Mouse (Mus musculus) ovary, postnatal 10 days (tissue): Measurements from ENCODE around the gene Vps4b.

Experiments used
- DNase-seq: peaks from one replicate; pipeline ENCODE4 v3.0.0; 2022; ENCODE audit warnings: low spot score

Vps4b gene

DNA sequence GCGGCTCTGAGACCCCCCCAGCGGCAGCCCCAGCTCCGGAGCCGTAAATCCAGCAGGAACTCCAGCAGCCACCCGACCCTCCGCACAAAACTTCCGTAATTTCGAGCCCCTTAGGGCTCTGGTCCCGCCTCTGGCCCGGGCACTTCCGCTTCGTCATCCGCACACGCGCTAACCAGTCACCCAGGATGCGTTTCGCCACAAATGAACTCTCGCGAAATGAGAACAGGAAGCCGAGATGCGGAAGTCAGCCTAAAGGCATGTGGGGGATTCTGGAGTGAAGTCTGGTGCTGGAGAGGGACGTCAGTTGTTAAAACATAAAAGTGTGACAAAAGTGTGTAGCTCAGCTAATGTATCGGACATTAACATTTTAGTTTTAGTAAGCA, at the start of gene Vps4b:
TSS of gene Vps4b (minus strand) at position 187 of the 383 bp plus-strand sequence.
- peak; percentile 68 for DNase-seq

DNA sequence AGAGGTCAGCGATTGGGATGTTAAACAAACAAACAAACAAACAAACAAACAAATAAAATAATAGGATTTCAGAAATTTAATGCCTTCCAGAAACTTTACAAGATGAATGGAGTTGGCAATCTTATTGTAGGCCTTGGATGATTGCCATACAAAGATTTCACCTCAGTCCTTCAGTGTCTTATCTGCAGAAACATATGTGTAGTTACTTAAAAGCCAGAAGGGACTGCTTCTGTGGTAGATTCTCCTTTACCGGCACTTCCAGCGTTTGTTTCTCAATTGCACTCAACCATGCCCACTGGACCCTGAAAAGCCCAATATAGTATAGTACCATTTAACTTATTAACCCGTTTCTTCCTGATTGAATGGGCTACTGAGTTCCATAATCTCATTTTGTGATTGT, 32.3 kb upstream of the Vps4b start:
- no peak for DNase-seq

DNA sequence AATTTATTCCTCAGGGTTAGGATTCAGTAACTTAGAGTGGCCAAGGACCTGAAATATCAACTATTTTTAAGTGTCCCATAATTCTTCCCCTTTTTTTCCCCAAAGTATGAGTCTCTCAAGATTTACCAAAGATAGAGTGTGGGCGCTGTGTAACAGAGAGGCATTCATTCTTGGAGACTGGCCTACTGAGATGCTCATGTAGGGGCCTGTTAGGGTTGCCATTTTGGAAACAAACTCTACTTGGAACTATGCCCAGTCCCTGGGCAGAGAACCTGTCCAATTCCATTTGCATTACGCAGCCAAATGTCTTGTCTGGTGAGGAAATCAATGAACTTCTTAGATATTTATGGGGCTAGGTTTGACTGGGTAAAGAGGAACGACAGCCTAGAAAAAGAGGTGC, 25.8 kb upstream of the Vps4b start:
- no peak for DNase-seq

DNA sequence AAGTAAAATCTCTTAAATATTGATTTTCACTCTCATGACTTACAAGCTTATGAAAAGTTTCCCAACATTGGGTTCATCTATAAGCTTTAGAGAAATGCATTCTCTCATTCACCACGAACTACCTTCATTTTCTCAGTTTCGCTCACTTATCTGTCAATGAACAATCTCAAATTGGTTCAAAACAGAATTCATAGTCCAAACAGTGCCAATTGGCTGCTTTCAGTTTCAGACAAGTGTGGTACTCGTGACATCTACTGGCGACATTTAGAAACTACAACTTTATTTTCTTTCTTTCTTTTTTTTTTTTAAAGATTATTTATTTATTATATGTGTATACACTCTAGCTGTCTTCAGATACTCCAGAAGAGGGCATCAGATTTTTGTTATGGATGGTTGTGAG, 21.8 kb upstream of the Vps4b start:
- DNase-seq, result no peak

DNA sequence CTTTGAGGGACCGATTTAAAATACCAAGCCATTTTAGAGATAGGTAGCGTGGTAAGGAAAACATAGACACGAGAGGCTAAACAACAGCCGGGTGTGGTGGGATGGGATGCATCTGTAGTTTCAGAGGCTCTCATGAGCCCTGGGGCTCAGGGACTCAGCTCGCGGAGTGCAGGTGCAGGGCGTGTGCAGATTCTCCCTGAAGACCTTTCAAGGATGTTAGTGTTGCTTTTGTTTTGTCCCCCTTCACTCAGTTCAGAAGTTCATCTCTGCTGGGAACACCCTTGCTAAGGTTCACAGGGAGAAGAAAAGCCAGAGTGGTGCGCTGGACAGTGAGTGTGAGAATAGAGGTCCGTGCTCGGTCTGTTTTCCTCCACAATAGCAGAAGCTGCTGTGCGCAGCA, 20.2 kb upstream of the Vps4b start:
- no peak for DNase-seq

DNA sequence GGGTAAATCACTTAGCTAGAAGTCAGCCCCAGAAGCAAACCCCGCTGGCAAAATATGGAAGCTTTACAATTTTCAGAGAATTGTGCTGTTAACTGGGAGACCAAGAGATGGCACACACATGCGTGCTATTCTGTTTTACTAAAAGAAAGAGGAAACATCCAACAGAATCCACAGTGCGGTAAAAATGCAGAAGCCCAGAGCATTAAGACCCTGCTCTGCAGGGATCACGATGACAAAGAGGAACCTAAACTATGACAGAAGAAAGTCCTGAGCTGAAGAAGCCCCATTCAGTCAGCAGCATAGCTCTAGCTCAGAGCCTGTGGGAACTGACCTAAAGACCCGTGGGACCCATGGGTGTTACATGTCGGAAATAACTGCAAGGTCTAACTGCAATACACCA, 18.7 kb upstream of the Vps4b start:
- DNase-seq, result no peak

DNA sequence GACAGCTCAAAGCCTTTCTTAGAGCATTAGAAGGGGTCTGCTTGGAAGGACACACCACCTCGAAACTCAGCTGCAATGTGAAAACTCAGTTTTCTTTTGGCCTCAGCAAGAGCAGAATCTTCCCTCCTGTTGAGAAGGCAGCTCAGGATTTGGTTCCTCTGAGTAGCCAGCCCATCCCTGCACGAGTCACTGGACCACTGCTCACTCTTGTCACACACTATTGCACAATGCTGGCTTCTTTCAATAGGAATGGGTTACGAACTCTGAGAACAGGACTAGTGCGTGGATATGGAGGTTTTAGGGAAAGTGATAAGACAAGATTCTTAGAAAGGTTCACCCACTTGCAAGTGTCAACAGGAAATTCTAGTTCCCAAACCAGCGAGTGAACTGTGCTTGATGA, 18.3 kb upstream of the Vps4b start:
- no peak for DNase-seq

DNA sequence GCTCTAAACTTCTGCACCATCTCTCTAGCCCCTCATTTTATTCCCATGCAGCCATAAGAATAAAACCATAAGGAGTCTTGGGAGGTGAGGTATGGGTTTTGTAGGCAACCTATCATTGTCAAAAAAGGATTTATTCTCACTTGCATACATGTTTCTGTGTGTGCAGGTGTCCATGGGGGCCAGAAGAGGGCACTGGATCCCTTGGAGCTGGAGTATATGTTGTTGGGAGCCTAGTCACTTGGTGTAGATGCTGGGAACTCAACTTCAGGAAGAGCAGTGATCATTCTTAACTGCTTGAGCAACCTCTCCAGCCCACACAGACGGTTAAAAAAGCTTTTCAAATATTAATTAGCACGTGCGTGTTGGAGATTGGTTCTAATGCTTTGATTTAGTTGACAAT, 3.4 kb upstream of the Vps4b start:
- no peak for DNase-seq

DNA sequence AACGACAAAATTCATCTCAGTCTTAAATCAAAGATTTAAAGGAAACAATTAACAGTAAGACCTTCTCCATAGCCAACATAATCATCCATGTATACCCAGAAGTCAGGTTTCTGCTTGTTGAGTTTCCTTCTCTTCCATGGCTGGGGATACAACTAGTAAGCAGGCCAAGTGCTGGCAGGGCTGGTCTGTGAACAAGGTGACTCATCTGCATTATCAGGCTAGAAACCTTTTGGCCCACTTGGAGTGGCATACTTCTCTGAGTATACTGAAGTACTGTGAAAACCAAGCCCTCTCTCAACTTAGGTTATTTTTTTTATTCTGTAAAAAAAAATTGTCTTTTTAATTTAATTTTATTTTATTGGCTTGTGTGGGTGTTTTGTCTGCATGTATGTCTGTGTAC, 2.9 kb upstream of the Vps4b start:
- DNase-seq, result no peak

DNA sequence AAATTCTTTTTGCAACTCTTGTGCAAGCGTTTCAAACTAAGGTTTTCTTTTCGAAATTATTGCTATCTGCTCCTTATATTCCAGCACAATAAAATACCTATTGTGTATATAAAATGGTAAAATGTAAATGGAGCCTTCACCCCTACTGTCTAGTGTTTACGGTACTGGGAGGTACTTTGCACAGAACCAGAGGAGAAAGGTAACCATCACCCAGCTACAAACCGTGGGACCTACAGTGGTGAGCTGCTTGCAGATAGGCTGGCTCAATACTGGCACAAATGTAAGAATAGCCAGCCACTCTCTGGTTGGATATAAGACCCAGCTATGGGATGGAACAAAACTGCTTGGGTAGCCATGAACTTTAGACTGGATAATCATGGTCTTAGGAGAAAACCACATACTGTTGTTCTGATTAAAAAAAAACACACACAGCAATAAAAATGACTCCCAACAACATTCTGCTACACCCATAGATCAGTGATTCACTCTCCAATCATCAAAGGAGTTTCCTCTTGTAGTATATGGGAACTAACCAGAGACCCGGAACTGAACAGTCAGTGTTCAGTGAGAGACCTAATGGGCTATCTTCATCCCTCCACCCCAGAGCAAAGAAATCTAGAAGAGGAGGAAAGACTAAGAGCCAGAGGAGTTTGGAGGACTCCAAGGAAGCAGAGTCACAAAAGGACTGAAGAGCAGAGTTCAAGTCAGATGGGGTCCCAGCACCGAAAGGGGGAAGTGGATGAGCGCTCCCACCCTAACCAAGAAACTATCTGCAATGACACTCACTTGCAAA, 655 bp upstream of the Vps4b start:
- DNase-seq, result no peak

DNA sequence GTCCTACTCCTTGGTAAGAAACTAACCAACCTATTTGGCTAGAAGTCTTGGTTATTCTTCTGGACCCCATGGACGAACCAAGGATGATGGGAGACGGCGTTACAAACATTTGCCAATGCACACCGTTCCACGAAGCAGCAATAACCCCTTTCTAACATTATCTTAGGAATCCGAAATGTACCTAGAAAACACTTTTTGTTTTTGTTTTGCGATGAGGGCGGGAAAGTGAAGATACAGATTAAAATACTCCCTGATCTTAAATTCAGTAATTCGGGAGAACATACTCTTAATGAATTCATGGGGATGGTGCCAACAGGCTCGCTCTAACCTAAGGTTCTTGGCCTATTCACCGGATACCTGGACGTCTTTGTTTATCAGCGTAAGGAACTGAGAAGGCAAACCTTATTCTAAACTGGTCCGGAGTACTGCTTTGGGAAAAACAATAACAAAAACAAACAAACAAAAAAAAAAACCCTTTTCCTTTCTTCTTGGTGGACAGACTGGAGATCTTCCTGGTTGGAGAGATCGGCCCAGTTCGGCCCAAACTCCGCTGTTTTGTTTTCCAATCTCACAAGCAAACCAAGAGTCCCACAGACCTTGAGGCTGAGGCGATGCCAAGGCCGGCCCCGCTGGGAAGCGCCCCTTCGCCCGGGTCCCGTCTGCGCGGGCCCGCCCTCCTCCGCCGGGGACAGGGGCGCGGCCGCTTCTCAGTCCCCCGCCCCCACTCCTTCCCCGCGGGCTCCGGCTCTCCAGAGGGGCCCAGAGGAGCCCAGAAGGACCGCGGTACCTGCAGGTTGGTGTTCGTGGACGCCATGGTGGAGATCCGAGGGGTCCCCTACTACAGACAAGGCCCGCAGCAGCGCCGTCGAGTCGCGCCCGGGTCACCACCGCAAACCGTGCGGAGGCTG, 640 bp downstream of the Vps4b start:
- DNase-seq, result no peak

DNA sequence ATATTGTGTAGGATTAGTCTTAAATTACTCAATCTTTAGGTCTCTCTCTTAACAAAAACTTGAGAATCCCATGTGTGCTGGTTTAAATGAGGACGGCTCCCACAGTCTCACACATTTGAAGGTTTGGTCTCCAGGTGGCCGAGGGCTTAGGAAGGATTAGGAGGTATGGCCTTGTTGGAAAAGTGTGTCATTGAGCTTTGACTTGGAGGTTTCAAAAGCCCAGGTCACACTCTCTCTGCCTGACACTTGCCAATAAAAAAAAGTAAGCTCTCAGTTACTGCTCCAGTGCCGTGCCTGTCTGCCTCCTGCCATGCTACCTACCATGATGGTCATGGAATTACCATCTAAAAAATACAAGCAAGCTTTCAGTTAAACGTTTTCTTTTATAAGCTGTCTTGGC, 21.6 kb downstream of the Vps4b start:
- no peak for DNase-seq

DNA sequence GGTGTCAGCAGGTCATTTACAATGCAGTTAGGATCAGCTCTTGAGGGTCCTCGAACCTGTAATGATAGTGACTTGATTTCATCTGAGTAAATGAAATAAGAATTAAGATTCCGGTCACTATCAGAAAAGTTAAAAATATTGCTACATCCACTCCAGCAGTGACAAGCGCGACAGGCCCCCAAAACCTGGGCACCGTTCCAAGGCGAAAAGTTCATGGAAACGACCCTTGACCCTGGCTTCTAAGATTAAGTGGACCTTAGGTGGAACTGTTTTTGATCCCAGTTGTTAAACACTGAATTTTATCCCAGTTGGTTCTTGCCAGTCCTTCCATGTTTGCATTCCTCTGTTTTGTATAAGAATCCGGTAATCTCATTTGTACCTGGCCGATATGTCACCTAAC, 22.4 kb downstream of the Vps4b start:
- no peak for DNase-seq

DNA sequence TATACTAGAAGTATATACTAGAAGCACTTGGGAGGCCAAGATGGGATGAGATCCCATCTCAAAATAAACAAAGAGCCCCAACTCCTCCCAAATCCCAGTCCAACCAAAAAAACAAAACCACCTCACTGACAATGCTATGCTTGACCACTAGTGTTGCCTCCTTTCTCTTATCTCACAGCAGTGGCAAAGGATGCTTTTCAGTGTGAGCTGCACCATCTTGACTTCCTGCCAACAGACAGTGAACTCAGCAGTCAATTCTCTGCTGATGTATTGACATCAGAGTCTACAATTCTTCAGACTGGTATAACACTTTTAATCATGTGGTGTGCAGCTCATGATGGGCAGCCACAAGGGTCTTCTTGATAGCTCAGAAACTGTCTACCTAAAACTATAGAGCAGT, 27.8 kb downstream of the Vps4b start:
- no peak for DNase-seq

DNA sequence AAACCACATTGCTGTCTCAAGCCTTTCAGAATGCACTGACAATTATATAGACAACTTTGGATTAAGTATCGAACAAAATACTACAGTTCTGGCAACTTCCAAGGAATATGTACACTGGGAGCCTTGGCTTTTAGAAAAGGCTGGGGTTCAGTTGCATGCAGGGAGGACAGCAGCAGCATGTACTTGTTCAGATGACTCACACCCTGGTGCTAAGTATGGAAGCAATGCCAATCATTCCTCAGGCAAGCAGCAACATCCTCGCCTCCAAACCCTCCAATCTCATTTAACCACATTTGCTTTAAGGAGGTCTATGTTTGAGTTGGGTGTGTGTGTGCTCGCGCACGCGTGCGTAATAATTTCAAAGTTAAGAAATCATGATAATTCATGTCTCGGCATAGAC, 30.8 kb downstream of the Vps4b start:
- DNase-seq, result no peak

DNA sequence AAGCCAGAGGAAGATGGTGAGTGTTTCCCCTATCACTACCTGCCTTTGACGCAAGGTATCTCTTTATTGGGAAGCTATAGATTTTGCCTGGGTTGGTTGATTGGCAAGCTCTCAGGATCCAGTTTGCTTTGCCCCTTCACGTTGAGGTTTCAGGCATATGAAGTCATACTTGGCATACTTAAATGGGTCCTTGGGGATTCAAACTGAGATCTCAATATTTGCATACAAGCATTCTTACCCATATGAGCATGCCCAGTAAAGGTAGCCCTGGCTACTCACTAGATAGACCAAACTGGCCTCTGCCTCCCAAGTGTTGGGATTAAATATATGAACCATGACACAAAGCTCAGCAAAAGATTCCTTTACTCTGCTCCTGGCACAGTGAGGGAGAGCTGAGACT, 31.7 kb downstream of the Vps4b start:
- no peak for DNase-seq

DNA sequence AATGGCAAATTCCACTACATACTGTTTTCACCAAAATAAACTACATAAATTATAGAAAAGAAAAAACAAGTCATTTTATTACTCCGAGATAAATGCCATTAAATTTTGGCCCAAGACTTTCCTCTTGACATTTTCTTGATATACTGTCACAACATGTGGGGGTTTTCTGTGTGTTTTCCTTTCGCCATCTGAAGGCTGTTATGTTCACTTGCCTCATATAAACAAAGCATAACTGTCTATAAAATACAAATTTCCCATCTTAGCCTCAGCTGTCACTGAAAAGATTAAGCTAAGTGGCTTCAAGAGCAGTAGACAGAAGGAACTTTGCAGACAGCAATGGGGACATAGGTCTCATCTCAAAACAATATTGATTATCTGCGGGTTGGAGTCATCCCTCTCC, 32.2 kb downstream of the Vps4b start:
- DNase-seq, result no peak

DNA sequence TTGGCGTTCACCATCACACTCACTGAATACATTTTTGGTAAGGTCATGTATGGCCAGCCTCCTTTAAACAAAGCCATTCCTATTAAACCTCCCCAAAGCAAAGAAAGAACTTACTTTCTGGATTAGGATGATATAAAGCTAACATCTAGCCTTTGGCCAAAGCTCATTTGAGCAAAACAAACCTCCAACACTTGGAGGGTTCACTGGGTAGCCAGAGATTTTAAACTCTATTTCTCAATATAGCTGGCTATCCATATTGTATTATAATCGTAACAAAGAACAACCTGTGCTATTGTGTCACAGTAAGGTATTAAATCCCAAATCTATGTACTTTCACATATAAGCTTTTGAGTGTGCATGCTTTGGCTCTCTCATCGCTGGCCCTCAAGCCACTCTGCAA, 35.8 kb downstream of the Vps4b start:
- no peak for DNase-seq

DNA sequence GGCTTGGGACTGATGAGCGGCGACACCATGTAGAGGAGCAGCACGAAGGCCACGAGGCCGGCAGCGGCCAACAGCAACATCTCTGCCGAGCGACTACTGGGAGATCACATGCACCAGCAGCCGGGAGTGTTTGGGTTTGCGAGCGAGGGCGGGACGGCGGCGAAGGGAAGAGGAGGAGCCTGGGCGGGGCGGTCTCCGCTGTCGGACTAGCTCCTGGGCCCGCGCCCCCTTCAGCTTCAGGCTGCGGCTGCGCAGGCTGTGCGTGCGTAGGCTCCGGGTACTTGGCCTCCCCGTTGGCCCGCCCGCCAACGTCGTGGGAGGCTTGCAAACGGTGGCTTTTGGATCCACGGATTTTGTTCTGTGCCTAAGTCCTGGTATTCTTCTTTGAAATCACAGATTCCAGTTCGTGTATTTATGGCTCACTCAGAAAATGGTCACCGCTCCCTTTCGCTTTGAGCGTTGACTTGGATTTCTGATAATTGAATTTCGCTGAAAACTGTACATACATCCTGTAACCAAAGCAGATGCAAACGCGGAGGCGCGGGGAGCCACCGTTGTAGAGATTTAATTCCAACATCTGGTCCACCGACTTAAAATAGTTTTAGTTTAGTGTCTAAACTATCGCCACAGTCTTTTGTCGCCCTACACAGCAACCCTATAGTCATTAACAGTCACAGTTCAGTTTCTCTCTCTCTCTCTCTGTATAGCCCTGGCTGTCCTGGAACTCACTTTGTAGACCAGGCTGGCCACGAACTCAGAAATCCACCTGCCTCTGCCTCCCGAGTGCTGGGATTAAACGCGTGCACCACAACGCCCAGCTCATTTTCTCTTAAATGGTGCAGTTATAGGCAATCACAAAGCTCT, 36.7 kb downstream of the Vps4b start, which contains the start of gene Kdsr:
TSS of gene Kdsr (minus strand) at position 156 of the 864 bp plus-strand sequence.
- peak; percentile 83 for DNase-seq

DNA sequence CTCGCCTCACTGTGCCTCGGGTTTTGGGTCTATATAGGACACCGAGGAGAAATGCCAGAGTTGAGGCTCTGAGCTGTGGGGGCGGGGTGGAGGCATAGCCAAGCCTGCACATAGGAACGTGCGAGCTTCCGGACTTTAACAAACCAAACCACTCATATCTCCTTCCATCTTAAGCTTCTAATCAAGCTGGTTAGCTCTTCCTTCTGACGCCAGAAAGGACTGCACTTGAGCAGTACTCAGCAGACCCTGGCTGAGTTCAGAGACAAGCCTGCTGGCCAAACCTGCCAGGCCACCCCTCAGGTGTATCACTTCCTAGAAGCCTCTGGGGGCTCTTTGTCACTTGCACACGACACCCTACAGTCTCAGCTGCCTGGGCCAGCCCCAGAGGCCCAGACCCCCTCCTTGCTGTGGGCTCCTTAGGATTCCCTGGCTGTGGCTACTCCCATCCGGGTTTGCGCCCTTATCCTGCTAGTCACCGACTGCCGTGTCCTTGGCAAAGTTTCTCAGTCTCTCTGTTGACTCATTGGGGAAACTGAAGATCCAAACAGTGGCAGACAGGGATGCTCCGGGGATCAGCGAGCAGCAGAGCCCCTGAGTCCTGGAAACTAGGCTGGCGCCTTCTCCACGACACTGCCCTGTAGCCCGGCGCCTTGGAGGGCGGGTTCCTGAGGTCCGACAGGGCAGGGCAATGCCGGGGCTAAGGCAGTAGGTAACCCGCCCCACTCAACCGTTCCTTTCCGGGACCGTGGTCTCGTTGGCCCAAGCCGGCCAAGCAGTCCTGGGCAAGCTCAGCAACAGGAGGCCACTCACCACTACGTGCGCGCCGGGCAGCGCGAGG, 37.6 kb downstream of the Vps4b start:
- peak; percentile 2 for DNase-seq

DNA sequence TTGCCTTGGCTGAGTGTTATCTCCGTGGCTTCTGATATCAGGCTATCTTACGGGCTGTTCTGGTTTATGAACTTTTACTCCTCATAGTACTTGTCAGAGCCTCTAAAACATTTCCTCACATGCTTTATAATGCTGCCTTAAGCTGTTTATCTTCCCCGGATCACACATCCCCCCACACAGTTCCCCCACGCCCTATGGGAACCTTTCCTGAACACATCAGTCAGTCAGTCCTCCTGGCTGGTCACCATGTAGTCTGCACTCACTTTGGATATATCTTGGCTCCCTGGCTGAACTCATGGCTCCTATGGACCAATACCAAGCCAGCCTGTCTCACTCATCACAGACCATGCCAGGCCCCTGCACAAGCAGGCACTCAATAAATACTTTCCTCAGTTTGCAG, 39.9 kb downstream of the Vps4b start:
- DNase-seq, result no peak
